Mouse (Mus musculus) midbrain, embryonic 10.5 days (tissue): ENCODE results near the gene Fbxo9. TPM values are rescaled to one million over a fixed set of nuclear protein-coding genes. Genes with fewer than 3 reads are reported as not detected.

ENCODE experiments used
- DNase-seq: peaks from one replicate; pipeline ENCODE4 v3.0.0-alpha.2; 2017; ENCODE audit warnings: low spot score
- H3K27ac ChIP-seq: fragments of 300-500 bp; sonication (generic); replicated peaks from 2 replicates; pipeline ENCODE4 v1.5.1; 2016; ENCODE audit warnings: mild to moderate bottlenecking
- H3K27me3 ChIP-seq: fragments of 300-500 bp; sonication (generic); 2 replicates; pipeline ENCODE4 v1.6.1; 2016; ENCODE audit warnings: low read depth, mild to moderate bottlenecking; ENCODE audit not compliant: poor library complexity, severe bottlenecking
- H3K36me3 ChIP-seq: fragments of 300-500 bp; sonication (generic); 2 replicates; pipeline ENCODE4 v1.6.1; 2016; ENCODE audit warnings: mild to moderate bottlenecking, moderate library complexity
- H3K4me1 ChIP-seq: fragments of 300-500 bp; sonication (generic); 2 replicates; pipeline ENCODE4 v1.6.1; 2016
- H3K4me3 ChIP-seq: fragments of 300-500 bp; sonication (generic); 2 replicates; pipeline ENCODE4 v1.5.1; 2016; ENCODE audit warnings: mild to moderate bottlenecking, moderate library complexity
- H3K9me3 ChIP-seq: fragments of 300-500 bp; sonication (generic); replicated peaks from 2 replicates; pipeline ENCODE4 v1.6.1; 2016; ENCODE audit warnings: mild to moderate bottlenecking
- WGBS: fragments of 180-500 bp; shearing (Covaris S2); methylation state at CpG from one replicate; pipeline ENCODE4 v1.1.7; 2016; 5-methylcytosine and 5-hydroxymethylcytosine counted together
- polyA plus RNA-seq: library from polyadenylated mRNA; unstranded; fragments of >200 nt; fragmentation: Nextera tagmentation; extraction: Ambion mirVana; gene quantifications from 2 replicates; pipeline ENCODE4 v1.2.1, GENCODE M21; 2016

Fbxo9 gene
- polyA plus RNA-seq, 1 experiment from 2014 or later = 21.9 TPM

DNA sequence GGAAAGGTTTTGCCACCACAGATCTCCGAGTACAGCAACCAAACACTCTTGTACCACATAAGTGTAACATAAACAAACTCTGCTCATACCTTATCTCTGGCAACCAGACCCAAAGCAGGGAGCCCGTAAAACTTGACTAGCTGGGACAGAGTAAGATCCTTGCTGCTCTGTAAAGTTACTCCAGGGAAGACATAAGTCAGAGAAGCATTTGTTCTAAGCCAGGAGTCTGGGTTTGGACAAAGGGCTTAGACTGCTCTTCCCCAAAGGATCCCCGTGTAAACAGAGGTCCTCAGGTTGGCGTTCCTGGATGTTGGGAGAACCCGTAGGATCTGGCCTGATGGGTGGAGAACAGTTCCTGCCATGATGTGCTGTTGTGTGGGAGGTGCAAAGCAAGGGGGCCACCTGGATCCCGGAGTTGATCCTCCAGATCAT is 3.3 kb downstream of the Fbxo9 start:
- Histone ChIP-seq H3K9me3 (no peaks in the 10 kb centered on the region), H3K4me3 (no peak overlapping the region), H3K4me1 (peaks cover 19% of the 10 kb centered on the region), H3K36me3 (peaks cover 10% of the 10 kb centered on the region), H3K27me3 (0 out of 2 replicates have a peak, but pooled peaks cover 5% of the 10 kb centered on the region), H3K27ac (no peak overlapping the region)
- DNase-seq = no peak
- WGBS = 88% methylated on average over 6 of the region's 6 CpGs

DNA sequence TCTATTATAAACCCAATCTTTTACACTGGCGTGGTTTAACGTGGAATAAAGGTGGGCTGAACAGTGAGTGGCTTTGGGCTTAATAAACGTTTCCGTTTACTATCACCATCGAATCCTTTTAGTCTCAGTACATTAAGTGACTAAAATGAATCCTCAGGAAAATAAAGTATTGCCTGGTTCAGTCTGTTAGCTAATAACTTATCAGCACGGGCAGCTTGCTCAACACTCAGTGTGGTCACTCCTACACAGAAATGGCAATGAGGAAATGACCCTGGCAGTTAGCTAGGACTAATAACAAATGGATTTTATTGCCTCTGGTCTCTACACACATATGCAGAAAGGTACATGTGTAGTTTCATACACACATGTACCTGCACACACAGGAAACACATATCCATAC is 3.9 kb downstream of the Fbxo9 start:
- Histone ChIP-seq H3K4me3 (no peak overlapping the region), H3K9me3 (no peaks in the 10 kb centered on the region), H3K4me1 (peaks cover 19% of the 10 kb centered on the region), H3K27ac (no peak overlapping the region), H3K36me3 (peaks cover 15% of the 10 kb centered on the region), H3K27me3 (0 out of 2 replicates have a peak, but pooled peaks cover 5% of the 10 kb centered on the region)
- DNase-seq = no peak
- WGBS = 93% methylated on average over 6 of the region's 6 CpGs

DNA sequence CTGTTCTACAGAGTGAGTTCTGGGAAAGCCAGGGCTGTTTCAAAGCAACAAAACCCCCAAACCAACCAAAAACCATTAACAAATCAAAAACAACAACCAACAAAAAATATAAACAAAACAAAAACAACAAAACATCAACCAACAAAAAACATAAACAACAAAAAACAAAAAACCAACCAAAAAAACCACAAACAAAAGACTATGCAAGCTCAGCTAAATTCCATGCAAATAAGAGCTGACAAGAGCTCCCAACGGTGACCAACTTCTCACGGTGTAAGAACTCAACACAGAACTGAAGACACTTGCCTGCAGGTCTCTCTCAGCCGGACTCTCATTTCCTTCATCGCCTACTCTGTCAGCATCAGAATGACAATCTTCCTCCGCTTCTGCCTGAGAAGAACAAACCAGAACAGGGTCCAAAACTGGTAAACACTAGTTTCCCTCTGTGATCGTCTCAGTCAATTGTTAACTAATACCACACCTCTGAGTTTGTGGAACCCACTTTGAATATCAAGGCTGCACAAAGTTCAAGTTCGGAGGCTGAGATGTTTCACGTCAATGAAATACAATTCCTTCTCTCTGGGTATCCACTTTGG is 4.8 kb downstream of the Fbxo9 start:
- Histone ChIP-seq H3K9me3 (no peaks in the 10 kb centered on the region), H3K4me1 (peaks cover 12% of the 10 kb centered on the region), H3K27ac (no peak overlapping the region), H3K4me3 (no peak overlapping the region), H3K36me3 (peaks cover 21% of the 10 kb centered on the region), H3K27me3 (0 out of 2 replicates have a peak, but pooled peaks cover 5% of the 10 kb centered on the region)
- 88% methylated on average over 8 of the region's 8 CpGs for WGBS
- no peak for DNase-seq

DNA sequence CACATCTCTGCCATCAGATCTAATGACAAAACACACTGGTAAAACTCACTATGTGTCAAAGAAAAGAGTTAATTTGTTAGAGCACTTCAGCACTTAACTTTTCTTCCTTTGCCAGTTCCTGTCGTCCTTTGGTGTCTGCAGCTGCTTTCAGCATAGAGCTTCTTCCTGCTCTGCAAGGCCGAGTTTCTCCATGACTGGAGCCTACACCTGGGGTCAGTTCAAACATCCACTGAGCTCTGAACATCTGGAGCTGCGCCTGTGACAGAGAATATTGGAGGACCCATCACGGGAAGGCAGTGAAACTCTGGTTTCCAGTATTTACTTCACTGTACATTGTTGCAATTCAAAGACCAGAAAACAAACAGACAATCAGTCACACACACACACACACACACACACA is 7.4 kb downstream of the Fbxo9 start:
- Histone ChIP-seq H3K27ac (no peak overlapping the region), H3K4me3 (no peak overlapping the region), H3K27me3 (no peaks in the 10 kb centered on the region), H3K4me1 (no peaks in the 10 kb centered on the region), H3K9me3 (peaks cover 6% of the 10 kb centered on the region; the same call in 1 of the 2 replicates), H3K36me3 (peaks cover 47% of the 10 kb centered on the region)
- no peak for DNase-seq
- 79% methylated on average over 4 of the region's 4 CpGs for WGBS

DNA sequence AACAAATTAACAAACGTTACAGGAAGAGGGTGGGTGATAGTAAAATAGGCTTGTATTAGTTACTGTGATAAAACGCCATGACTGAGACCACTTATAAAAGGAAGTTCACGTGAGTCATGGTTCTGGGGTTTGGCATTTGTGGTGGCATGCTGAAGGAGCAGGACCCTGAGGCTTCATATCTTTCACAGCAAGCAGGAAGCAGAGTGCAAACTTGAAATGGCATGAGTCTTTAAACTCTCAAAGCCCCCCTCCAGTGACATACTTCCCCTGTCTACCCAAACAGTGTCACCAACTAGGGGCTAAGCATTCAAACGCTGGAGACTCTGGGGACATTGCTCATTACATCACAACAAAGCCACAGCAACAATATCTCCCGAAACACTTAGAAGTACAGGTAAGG is 7.9 kb downstream of the Fbxo9 start:
- no peak for DNase-seq
- Histone ChIP-seq H3K36me3 (peaks cover 50% of the 10 kb centered on the region), H3K9me3 (peaks cover 7% of the 10 kb centered on the region; the same call in 1 of the 2 replicates), H3K4me1 (no peaks in the 10 kb centered on the region), H3K4me3 (no peak overlapping the region), H3K27ac (no peak overlapping the region), H3K27me3 (no peaks in the 10 kb centered on the region)
- WGBS = 95% methylated on average over 5 of the region's 5 CpGs

DNA sequence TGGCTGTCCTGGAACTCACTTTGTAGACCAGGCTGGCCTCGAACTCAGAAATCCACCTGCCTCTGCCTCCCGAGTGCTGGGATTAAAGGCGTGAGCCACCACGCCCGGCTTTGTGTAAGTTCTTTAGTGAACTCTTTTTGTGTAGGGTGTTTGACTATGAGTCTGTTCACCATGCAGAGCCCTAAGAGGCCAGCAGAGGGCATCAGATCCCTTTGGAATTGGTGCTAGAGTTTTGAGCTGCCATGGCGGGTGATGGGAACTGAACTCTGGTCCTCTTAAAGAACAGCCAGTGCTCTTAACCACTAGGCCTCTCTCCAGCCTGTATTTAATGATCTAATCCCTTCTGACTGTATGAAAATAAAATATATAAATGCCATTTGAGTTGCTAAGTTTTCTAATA is 12.5 kb downstream of the Fbxo9 start:
- Histone ChIP-seq H3K27me3 (no peaks in the 10 kb centered on the region), H3K4me3 (no peak overlapping the region), H3K27ac (no peak overlapping the region), H3K9me3 (peaks cover 7% of the 10 kb centered on the region; the same call in 1 of the 2 replicates), H3K4me1 (no peaks in the 10 kb centered on the region), H3K36me3 (peaks cover 70% of the 10 kb centered on the region)
- no peak for DNase-seq
- WGBS = 94% methylated on average over 6 of the region's 6 CpGs

DNA sequence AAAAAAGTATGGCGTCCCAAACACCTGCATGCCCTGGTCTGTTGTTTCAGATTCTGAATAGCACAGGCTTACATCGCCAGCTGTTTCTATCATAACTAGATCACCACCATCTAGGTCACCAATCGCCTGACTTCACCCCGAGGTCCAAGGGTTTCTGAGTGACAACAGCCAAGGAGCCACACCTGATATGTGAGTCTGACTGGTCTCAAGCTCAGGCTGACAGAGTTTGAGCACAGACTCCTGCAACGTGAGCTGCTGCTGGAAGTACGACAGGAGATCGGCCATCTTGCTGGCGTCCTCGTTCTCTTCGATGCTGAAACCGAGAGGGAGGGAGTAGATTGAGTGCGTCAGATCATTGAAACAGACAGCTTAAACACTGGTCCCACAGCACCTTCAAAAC is 13.2 kb downstream of the Fbxo9 start:
- Histone ChIP-seq H3K4me3 (no peak overlapping the region), H3K36me3 (peaks cover 65% of the 10 kb centered on the region), H3K27ac (no peak overlapping the region), H3K9me3 (peaks cover 7% of the 10 kb centered on the region; the same call in 1 of the 2 replicates), H3K27me3 (no peaks in the 10 kb centered on the region), H3K4me1 (no peaks in the 10 kb centered on the region)
- no peak for DNase-seq
- 95% methylated on average over 12 of the region's 12 CpGs for WGBS

DNA sequence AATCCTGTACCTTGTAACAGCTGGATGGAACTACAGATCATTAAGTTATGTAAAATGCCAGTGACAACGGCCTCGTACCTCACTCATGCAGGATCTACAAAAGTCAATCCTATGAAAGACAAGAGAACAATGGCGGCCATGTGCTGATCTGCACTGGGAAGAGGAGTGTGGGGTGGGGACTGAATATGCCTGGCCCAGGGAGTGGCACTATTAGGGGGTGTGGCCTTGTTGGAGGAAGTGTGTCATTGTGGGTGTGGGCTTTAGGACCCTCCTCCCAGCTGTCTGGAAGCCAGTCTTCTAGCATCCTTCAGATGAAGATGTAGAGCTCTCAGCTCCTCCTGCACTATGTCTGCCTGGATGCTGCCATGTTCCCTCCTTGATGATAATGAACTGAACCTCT is 18.3 kb downstream of the Fbxo9 start:
- 93% methylated on average over 3 of the region's 3 CpGs for WGBS
- H3K4me1 ChIP-seq = peaks cover 3% of the 10 kb centered on the region; the same call in 1 of the 2 replicates
- no peak overlapping the region for H3K4me3 ChIP-seq
- no peaks in the 10 kb centered on the region for H3K27me3 ChIP-seq
- H3K36me3 ChIP-seq = peaks cover 34% of the 10 kb centered on the region
- DNase-seq = no peak
- H3K9me3 ChIP-seq = no peaks in the 10 kb centered on the region
- no peak overlapping the region for H3K27ac ChIP-seq

DNA sequence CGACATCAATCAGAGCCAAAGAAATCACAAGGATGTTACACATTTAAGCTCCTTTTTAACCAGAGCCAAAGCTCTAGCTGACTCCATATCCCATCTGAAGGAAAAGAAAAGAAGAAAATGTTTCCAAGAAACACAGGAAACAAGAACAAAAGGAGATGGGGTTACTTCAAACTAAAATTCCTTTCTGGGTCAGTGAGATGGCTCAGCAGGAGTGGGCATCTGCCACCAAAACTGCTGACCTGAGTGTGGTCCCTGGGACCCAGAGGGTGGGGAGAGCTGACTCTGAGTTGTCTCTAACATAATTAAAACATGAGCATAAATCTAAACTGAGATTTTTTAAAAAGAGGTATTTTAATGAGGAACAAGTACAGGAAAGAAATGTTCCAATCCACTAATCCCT is 19.0 kb downstream of the Fbxo9 start:
- H3K4me1 ChIP-seq = peaks cover 3% of the 10 kb centered on the region; the same call in 1 of the 2 replicates
- no peak overlapping the region for H3K4me3 ChIP-seq
- peaks cover 34% of the 10 kb centered on the region for H3K36me3 ChIP-seq
- no peak for DNase-seq
- no peak overlapping the region for H3K27ac ChIP-seq
- no peaks in the 10 kb centered on the region for H3K27me3 ChIP-seq
- H3K9me3 ChIP-seq = no peaks in the 10 kb centered on the region
- 90% methylated on average over 1 of the region's 1 CpGs for WGBS

DNA sequence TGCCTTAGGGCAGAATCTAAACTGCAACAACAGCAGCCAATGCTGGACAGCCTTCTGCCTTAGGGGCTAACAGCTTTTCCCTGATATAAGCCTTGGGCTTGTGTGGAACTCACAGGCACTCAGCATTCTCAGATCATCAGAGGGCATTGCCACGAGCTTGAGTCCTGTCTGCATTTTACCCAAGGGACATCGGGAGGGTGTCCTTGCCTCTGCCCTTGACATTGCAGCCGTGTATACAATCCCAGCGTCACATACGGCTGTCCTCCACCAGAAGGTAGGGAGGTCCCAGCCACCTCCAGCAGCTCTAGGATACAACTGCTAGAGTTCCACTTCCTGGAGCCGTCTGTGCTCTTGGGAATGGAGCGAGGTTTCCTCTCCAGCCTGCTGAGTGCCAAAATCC is 19.9 kb downstream of the Fbxo9 start:
- Histone ChIP-seq H3K36me3 (peaks cover 39% of the 10 kb centered on the region), H3K9me3 (no peaks in the 10 kb centered on the region), H3K27me3 (no peaks in the 10 kb centered on the region), H3K4me3 (no peak overlapping the region), H3K27ac (no peak overlapping the region), H3K4me1 (peaks cover 3% of the 10 kb centered on the region; the same call in 1 of the 2 replicates)
- DNase-seq = no peak
- WGBS = 88% methylated on average over 7 of the region's 7 CpGs

DNA sequence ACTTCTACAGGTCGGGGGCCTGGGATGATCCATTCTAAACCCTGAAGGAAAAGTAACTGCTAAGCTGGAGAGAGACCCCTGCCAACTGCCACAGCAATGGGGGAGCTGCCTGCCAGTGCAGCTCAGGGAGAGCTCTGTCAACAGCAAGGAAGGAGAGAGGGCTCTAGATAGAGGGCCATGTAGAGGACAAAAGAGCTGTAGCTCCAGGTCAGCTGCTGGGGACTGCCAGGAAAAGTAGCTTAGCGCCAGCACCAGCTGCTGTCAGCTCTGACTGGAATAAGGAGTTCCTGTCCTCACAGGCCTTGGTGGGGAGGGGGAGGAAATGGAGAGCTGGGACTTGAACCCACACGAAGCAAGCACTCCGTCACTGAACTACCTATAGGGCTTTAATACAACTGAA is 20.3 kb downstream of the Fbxo9 start:
- Histone ChIP-seq H3K36me3 (peaks cover 40% of the 10 kb centered on the region), H3K27me3 (no peaks in the 10 kb centered on the region), H3K4me3 (no peak overlapping the region), H3K4me1 (peaks cover 3% of the 10 kb centered on the region; the same call in 1 of the 2 replicates), H3K9me3 (no peaks in the 10 kb centered on the region), H3K27ac (0 out of 2 replicates have a peak overlapping the region, but pooled peaks have one; percentile 38)
- DNase-seq = no peak
- 80% methylated on average over 4 of the region's 4 CpGs for WGBS

DNA sequence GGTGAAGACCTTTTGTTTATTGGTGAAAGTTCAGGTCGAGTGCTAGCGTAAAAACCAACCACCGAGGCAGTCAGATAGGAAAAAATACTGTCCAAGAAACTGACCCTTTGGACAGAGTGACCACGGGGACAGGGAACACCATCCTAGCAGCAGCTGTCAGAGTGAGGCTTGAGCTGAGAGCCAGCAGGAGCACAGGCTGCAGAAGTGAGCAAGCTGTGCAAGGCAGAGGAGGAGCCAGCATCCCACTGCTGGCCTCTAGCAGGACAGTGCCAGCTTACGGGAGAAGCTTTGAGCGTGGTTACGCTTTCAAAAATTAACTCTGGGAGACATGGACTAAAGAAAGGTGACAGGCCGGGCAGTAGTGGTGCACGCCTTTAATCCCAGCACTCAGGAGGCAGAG is 21.1 kb downstream of the Fbxo9 start:
- Histone ChIP-seq H3K4me3 (no peak overlapping the region), H3K36me3 (peaks cover 40% of the 10 kb centered on the region), H3K27me3 (no peaks in the 10 kb centered on the region), H3K4me1 (peaks cover 3% of the 10 kb centered on the region; the same call in 1 of the 2 replicates), H3K27ac (no peak overlapping the region), H3K9me3 (no peaks in the 10 kb centered on the region)
- DNase-seq = no peak
- WGBS = 94% methylated on average over 9 of the region's 9 CpGs

DNA sequence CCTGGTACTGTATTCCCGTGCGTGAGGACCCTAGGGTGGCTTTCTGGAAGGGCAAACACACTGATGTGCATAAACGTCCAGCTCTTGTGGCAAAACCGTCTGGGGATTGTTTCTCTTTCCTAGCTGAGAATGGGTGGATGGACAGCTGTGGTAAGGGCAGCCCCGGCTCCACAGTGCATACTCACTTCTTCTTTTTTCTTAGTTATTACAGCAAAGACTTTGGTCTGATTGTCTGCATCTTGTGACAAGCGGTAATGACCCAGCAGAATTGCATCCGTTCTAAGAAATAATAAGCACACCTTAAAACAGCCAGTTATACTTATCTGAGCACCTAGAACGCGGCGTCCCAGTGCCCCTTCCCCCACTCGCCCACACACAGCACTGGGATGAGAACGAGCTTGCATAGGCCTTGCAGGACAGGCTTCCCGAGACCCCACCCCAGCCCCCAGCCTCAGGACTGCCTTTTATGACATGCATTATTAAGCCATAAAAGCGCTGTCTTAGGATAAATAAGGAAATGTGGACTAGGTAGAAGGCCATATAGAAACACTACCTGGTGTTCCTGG is 23.1 kb downstream of the Fbxo9 start:
- Histone ChIP-seq H3K4me1 (peaks cover 3% of the 10 kb centered on the region), H3K4me3 (no peak overlapping the region), H3K27me3 (no peaks in the 10 kb centered on the region), H3K36me3 (peaks cover 50% of the 10 kb centered on the region), H3K27ac (no peak overlapping the region), H3K9me3 (no peaks in the 10 kb centered on the region)
- WGBS = 89% methylated on average over 14 of the region's 14 CpGs
- DNase-seq = no peak
